Mouse (Mus musculus) intestine, postnatal 0 days (tissue): ENCODE results near the gene Vsig10. TPM values are rescaled to one million over a fixed set of nuclear protein-coding genes. Genes with fewer than 3 reads are reported as not detected.
A peak's percentile ranks its signal among the peaks of the same experiment; 100 is the strongest.

Experiments
- ATAC-seq: fragments of 200-750 bp; cut with Nextera tagmentation; 2 replicates; pipeline ENCODE4 v1.8.0; 2017; ENCODE audit warnings: mild to moderate bottlenecking, moderate TSS enrichment, moderate library complexity
- H3K27ac ChIP-seq: fragments of 300-500 bp; sonication (generic); 2 replicates; pipeline ENCODE4 v1.5.1; 2014; ENCODE audit warnings: mild to moderate bottlenecking, low read depth, low read length, moderate library complexity
- H3K27me3 ChIP-seq: fragments of 300-500 bp; sonication (generic); replicated peaks from 2 replicates; pipeline ENCODE4 v1.6.1; 2014; ENCODE audit warnings: low read length, mixed read lengths; ENCODE audit not compliant: control insufficient read depth, insufficient read depth
- H3K36me3 ChIP-seq: fragments of 300-500 bp; sonication (generic); 2 replicates; pipeline ENCODE4 v1.6.1; 2014; ENCODE audit warnings: mild to moderate bottlenecking, moderate library complexity; ENCODE audit not compliant: control insufficient read depth, insufficient read depth
- H3K4me1 ChIP-seq: fragments of 300-500 bp; sonication (generic); replicated peaks from 2 replicates; pipeline ENCODE4 v1.6.1; 2014; ENCODE audit warnings: antibody characterized with exemption, low read length, mixed read lengths; ENCODE audit not compliant: control insufficient read depth, insufficient read depth
- H3K4me2 ChIP-seq: fragments of 300-500 bp; sonication (generic); replicated peaks from 2 replicates; pipeline ENCODE4 v1.6.1; 2014; ENCODE audit warnings: low read depth, mild to moderate bottlenecking, moderate library complexity
- H3K4me3 ChIP-seq: fragments of 300-500 bp; sonication (generic); 2 replicates; pipeline ENCODE4 v1.5.1; 2014; ENCODE audit warnings: low read depth, low read length
- H3K9ac ChIP-seq: fragments of 300-500 bp; sonication (generic); 2 replicates; pipeline ENCODE4 v1.6.1; 2014; ENCODE audit warnings: mild to moderate bottlenecking, low read depth, low read length
- H3K9me3 ChIP-seq: fragments of 300-500 bp; sonication (generic); 2 replicates; pipeline ENCODE4 v1.6.1; 2016; ENCODE audit warnings: mixed run types; ENCODE audit not compliant: control insufficient read depth
- CTCF ChIP-seq: sonication (generic); IDR thresholded peaks from 2 replicates; pipeline ENCODE4 v1.5.1; 2016; ENCODE audit warnings: low read depth, mild to moderate bottlenecking, control low read depth, antibody characterized with exemption, moderate library complexity
- WGBS: fragments of 180-500 bp; shearing (Covaris S2); extraction: QIAGEN DNeasy Blood & Tissue Kit; methylation state at CpG from one replicate; pipeline ENCODE4 v1.1.7; 2014; 5-methylcytosine and 5-hydroxymethylcytosine counted together
- polyA plus RNA-seq: library from polyadenylated mRNA; unstranded; fragments of >200 nt; fragmentation: Nextera tagmentation; extraction: Ambion mirVana; gene quantifications from 2 replicates; pipeline ENCODE4 v1.2.1, GENCODE M21; 2015

Gene Vsig10
- polyA plus RNA-seq, 1 experiment from 2014 or later: 13.9 TPM

- H3K9me3 ChIP-seq: no peaks in the 10 kb centered on the region
- H3K9ac ChIP-seq: peak overlapping the region; percentile 12; the same call in 1 of the 2 replicates
- H3K4me3 ChIP-seq: no peak overlapping the region
- TF ChIP-seq CTCF: no peak
- H3K27me3 ChIP-seq: no peaks in the 10 kb centered on the region
- H3K27ac ChIP-seq: peak overlapping the region; percentile 99
- H3K4me2 ChIP-seq: peak overlapping the region; percentile 24
- 19% methylated on average over 7 of the region's 7 CpGs for WGBS
- no peak for ATAC-seq
- peaks cover 6% of the 10 kb centered on the region for H3K4me1 ChIP-seq
- H3K36me3 ChIP-seq: 0 out of 2 replicates have a peak, but pooled peaks cover 9% of the 10 kb centered on the region
Measured at GRCm38 (mm10) chr5:117359497-117360227, 40.8 kb downstream of the Vsig10 start.

DNA sequence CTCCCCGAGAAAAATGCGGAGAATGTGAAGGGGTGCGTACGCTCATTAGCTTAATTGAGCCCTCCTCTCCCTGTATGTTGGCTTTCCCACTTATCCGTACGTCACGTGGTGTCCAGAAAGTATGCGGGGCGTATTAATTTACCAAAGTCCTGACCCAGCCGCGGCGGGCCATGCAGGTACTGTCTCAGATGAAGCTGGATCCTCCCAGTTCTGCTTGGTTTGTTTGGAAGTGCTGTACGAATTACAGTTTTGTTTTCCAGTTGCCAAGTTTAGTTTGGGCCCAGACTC is 41.3 kb downstream of the Vsig10 start:
- H3K36me3 ChIP-seq: 0 out of 2 replicates have a peak, but pooled peaks cover 14% of the 10 kb centered on the region
- peak overlapping the region; percentile 99 for H3K27ac ChIP-seq
- no peaks in the 10 kb centered on the region for H3K9me3 ChIP-seq
- H3K4me3 ChIP-seq: no peak overlapping the region
- H3K27me3 ChIP-seq: no peaks in the 10 kb centered on the region
- no peak for TF ChIP-seq CTCF
- no peak overlapping the region for H3K9ac ChIP-seq
- no peak for ATAC-seq
- WGBS: 41% methylated on average over 13 of the region's 13 CpGs
- peaks cover 6% of the 10 kb centered on the region for H3K4me1 ChIP-seq
- peak overlapping the region; percentile 24 for H3K4me2 ChIP-seq

- H3K4me1 ChIP-seq: peaks cover 6% of the 10 kb centered on the region
- H3K27me3 ChIP-seq: no peaks in the 10 kb centered on the region
- H3K9ac ChIP-seq: peak overlapping the region; percentile 45
- WGBS: 25% methylated on average over 13 of the region's 13 CpGs
- no peaks in the 10 kb centered on the region for H3K9me3 ChIP-seq
- peak; percentile 90 for ATAC-seq
- peak overlapping the region; percentile 11; the same call in 1 of the 2 replicates for H3K4me3 ChIP-seq
- no peak for TF ChIP-seq CTCF
- peak overlapping the region; percentile 99 for H3K27ac ChIP-seq
- peak overlapping the region; percentile 57 for H3K4me2 ChIP-seq
- 0 out of 2 replicates have a peak, but pooled peaks cover 15% of the 10 kb centered on the region for H3K36me3 ChIP-seq
Measured at GRCm38 (mm10) chr5:117360631-117361541, 42.0 kb downstream of the Vsig10 start.

GRCm38 (mm10) chr5:117361590-117361989 is 42.7 kb downstream of the Vsig10 start:
- H3K4me2 ChIP-seq: peak overlapping the region; percentile 57
- no peak for ATAC-seq
- H3K9me3 ChIP-seq: no peaks in the 10 kb centered on the region
- H3K27ac ChIP-seq: peak overlapping the region; percentile 99
- H3K4me1 ChIP-seq: peaks cover 6% of the 10 kb centered on the region
- H3K36me3 ChIP-seq: 0 out of 2 replicates have a peak, but pooled peaks cover 15% of the 10 kb centered on the region
- WGBS: 59% methylated on average over 4 of the region's 4 CpGs
- 0 out of 2 replicates have a peak overlapping the region, but pooled peaks have one; percentile 3 for H3K4me3 ChIP-seq
- TF ChIP-seq CTCF: no peak
- no peak overlapping the region for H3K9ac ChIP-seq
- no peaks in the 10 kb centered on the region for H3K27me3 ChIP-seq

GRCm38 (mm10) chr5:117363066-117363782 is 44.3 kb downstream of the Vsig10 start:
- H3K4me3 ChIP-seq: peak overlapping the region; percentile 27
- H3K27ac ChIP-seq: peak overlapping the region; percentile 99
- ATAC-seq: no peak
- peaks cover 6% of the 10 kb centered on the region for H3K4me1 ChIP-seq
- H3K9ac ChIP-seq: peak overlapping the region; percentile 63
- H3K9me3 ChIP-seq: no peaks in the 10 kb centered on the region
- H3K4me2 ChIP-seq: peak overlapping the region; percentile 57
- H3K27me3 ChIP-seq: no peaks in the 10 kb centered on the region
- no peak for TF ChIP-seq CTCF
- H3K36me3 ChIP-seq: peaks cover 25% of the 10 kb centered on the region; the same call in 1 of the 2 replicates
- WGBS: 33% methylated on average over 15 of the region's 15 CpGs

DNA sequence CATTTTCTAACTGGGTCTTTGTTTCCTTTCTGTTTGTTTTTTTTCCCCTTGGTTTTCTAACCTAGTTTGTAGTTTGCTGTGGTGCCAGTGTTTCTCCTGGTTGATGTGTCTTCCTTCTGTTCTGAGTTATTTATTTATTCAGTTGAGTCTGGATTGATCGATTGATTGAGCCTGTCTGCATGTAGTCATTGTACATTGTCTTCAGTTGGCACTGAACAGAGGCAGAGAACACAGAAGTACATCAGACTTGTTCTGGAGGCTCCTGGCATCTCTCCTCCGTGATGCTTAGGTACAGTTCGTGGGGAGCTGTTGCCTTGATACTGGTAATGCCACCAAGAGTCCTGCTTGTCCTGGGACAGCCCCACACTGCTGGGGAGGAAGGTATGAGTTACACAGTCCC is 45.9 kb downstream of the Vsig10 start:
- peaks cover 41% of the 10 kb centered on the region for H3K36me3 ChIP-seq
- no peak for TF ChIP-seq CTCF
- no peaks in the 10 kb centered on the region for H3K27me3 ChIP-seq
- peak overlapping the region; percentile 31; the same call in 1 of the 2 replicates for H3K9ac ChIP-seq
- no peaks in the 10 kb centered on the region for H3K9me3 ChIP-seq
- peak overlapping the region; percentile 99 for H3K27ac ChIP-seq
- WGBS: 78% methylated on average over 3 of the region's 3 CpGs
- peak overlapping the region; percentile 57 for H3K4me2 ChIP-seq
- H3K4me1 ChIP-seq: peaks cover 6% of the 10 kb centered on the region
- ATAC-seq: no peak
- peak overlapping the region; percentile 27; the same call in 1 of the 2 replicates for H3K4me3 ChIP-seq
